Mouse (Mus musculus) NIH3T3 (cell line): ENCODE measurements around the gene Gna12.
A peak's percentile ranks its signal among the peaks of the same experiment; 100 is the strongest.

Experiments used
- DNase-seq: peaks from one replicate; pipeline ENCODE4 v3.0.0-alpha.2; 2012; ENCODE audit warnings: low read depth

Gene Gna12

DNA sequence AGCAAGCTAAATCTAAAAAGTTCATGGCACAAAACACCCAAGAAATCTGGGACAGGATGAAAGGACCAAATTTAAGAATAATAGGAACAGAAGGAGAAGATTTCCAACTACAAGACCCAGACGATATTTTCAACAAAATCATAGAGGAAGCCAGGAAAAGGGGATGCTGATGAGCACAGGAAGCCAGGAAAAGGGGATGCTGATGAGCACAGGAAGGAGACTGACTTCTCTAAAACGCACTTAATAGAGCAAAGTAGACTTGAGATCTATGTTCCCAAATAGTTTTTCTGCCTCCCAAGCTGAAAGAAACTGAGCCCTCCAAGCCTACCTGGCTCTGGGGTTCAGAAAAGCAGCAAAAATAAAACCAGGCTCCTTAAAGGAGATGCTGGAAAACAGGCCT, 2.8 kb downstream of the Gna12 start:
- no peak for DNase-seq

DNA sequence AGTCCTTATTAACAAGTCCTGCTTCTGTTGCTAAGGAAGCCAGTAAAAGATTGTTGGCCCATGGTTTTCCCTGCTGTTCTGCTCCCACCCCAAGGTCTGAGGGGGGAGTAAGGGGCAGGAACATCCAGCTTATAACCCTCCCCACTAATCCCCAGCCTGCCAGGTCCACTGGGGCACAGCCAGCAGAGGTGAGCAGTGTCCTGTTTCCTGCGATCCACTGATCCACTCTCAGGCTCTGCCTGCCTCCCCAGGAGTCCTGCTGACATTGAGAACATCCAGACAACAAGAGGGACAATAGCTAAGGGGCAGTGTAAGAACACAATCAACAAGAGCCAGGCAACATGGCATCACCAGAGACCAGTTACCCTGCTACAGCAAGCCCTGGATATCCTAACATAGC, 3.4 kb downstream of the Gna12 start:
- no peak for DNase-seq

GRCm38 (mm10) chr5:140826118-140826517, 4.1 kb downstream of the Gna12 start:
- no peak for DNase-seq

DNA sequence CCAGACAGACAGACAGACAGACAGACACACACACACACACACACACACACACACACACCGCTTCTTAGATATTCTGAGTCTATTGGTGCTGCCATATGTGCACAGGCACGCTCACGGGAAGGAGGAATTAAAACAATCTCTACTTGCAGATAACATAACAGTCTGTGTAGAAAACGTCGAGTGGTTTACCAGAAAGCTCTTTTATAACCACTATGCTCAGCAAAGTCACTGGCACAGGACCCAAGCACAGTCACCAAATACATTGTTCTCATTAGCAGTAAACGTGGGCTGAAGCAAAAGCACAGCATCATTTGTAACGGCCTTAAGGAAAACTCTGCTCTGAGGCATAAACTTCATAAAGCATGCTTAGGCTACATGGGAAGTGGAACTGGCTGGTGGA, 6.1 kb downstream of the Gna12 start:
- no peak for DNase-seq

- no peak for DNase-seq
Measured at GRCm38 (mm10) chr5:140823386-140823785, 6.8 kb downstream of the Gna12 start.

GRCm38 (mm10) chr5:140821951-140822350, 8.3 kb downstream of the Gna12 start:
- DNase-seq, result no peak

DNA sequence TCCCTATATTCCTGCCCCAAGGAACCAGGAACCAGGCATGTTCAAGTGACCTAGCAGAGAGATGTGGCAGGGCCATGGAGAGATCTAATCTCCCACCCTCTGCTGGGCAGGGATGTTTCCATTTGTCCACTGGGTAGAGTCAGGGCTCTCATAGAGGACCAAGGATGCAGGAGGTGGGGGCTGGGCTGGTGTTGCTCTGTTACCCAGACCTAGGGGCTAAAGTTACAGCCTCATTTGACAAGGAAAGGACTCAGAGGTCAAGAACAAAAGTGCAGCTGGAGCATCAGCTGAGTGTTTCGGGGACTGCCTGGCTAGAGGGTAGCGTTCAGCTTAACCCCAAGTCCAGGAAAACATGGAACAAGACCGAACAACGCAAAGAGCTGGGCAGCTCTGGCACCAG, 9.7 kb downstream of the Gna12 start:
- DNase-seq, result no peak

- peak; percentile 62 for DNase-seq
Measured at GRCm38 (mm10) chr5:140819594-140819993, 10.6 kb downstream of the Gna12 start.

- DNase-seq, result no peak
Measured at GRCm38 (mm10) chr5:140818482-140819076, 11.7 kb downstream of the Gna12 start.

GRCm38 (mm10) chr5:140816950-140817568, 13.2 kb downstream of the Gna12 start:
- DNase-seq, result no peak

GRCm38 (mm10) chr5:140816008-140816407, 14.2 kb downstream of the Gna12 start:
- DNase-seq, result no peak

- DNase-seq, result no peak
Measured at GRCm38 (mm10) chr5:140815059-140815728, 15.0 kb downstream of the Gna12 start.

DNA sequence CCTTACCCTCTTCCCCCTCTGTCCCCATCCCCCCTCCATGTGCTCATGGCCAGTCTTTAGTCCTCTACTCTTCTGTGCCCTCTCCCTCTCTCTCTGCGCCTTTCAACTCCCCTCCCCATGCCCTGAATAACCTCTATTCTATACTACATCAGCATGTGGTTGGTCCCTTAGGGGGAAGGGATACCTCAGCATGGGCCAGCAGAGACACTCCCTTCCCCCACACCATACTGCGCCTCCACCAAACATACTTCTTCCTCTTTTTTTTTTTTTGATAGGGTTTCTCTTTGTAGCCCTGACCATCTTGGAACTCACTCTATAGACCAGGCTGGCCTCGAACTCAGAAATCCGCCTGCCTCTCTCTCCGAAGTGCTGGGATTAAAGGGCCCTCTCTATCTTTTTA, 15.8 kb downstream of the Gna12 start:
- DNase-seq, result no peak

DNA sequence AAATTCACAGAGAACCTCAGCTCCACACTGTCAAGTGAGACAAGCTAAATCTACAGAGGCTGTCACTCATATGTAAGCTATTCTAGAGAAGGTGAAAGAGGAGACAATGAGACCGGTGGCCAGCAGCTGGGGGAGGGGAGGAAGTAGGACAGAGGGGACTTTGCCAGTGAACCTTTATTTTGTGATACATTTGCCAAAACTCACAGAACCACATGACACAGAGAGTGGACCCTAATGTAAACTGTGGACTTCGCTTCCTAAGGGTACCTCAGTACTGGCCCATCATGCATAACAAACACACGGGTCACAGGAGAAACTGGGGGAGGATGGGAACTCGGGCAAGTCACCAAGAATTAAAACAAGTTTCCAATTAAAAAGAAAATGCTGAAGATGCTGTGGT, 17.5 kb downstream of the Gna12 start:
- DNase-seq, result no peak

GRCm38 (mm10) chr5:140812063-140812462, 18.2 kb downstream of the Gna12 start:
- DNase-seq, result no peak

GRCm38 (mm10) chr5:140811390-140811789, 18.8 kb downstream of the Gna12 start:
- DNase-seq, result no peak

- no peak for DNase-seq
Measured at GRCm38 (mm10) chr5:140806939-140807338, 23.3 kb downstream of the Gna12 start.

- DNase-seq, result peak; percentile 20
Measured at GRCm38 (mm10) chr5:140806252-140806651, 24.0 kb downstream of the Gna12 start.

DNA sequence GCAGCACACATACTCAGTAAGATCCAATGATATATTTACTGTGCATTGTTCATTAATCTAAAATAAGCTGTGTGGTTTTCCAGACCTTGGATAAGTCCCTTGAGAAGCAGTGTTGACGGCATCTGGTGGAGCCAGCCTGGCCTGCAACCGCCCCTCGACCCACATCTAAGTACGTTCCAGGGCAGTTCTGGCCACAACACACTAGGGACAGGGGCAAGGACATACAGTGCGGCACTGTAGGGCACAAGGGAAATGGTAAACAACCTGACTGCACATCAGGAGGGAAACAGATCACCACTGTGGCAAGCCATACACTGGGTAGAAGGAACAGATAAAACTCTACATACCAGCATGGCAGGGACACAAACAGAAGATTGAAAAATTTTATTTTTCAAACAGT, 28.4 kb downstream of the Gna12 start:
- DNase-seq, result no peak

- DNase-seq, result peak; percentile 25
Measured at GRCm38 (mm10) chr5:140800288-140800923, 29.8 kb downstream of the Gna12 start.

DNA sequence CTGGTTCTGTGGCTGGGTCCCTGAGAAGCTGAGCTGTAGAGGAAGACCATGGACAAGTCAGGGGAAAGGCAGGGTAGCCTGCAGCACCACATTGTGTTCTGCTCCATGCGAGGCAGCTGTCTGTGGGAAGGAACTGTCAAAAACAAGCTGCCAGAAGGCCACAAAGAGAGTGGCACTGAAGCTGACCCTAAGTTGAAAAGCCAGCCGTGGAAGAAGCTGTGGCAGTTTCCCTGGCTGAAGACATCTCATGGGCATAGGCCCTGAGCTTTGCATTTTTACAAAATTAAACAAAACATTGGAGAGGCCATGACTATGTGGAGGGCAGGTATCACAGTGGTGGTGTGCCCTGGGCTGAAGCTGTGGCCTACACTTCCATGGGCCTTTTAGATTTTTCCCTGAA, 31.0 kb downstream of the Gna12 start:
- DNase-seq, result no peak

DNA sequence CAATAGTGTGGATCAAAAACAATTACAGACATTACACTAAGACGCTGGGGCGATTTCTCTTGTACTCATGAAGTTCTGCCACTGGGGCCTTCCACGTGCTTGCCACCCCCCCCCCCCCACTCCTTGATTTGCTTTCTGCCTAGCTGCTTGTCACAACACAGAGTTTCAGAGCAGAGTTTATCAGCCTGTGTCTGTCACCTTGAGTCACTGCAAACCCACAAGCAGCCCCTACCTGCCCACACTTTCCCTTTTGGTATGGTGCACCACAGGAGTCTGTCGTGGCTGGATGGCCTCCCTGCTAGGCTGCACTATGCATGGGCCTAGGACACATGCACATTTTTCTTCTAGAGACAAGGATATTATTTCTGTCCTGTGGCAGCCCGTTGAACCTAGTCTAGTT, 31.5 kb downstream of the Gna12 start:
- DNase-seq, result no peak

GRCm38 (mm10) chr5:140798158-140798557, 32.1 kb downstream of the Gna12 start:
- DNase-seq, result no peak
